Mouse (Mus musculus) adrenal gland, postnatal 36 days (tissue): Measurements from ENCODE around the gene Bpifa5. TPM values are rescaled to one million over a fixed set of nuclear protein-coding genes. Genes with fewer than 3 reads are reported as not detected.

ENCODE experiments used
- DNase-seq, 2 experiments: peaks; one replicate each; pipeline ENCODE4 v3.0.0; 2021; ENCODE audit warnings: mixed read lengths in 1 of 2
- total RNA-seq, 2 experiments: library from RNA; stranded (reverse); gene quantifications; 2 replicates each; pipeline ENCODE4 v1.2.3; 2021

Gene Bpifa5
- total RNA-seq, 2 experiments from 2014 or later = not detected

- DNase-seq = no peak
Measured at GRCm38 (mm10) chr2:154209112-154209511, 46.7 kb downstream of the Bpifa5 start.

GRCm38 (mm10) chr2:154211121-154211520 lies 48.7 kb downstream of the Bpifa5 start:
- no peak for DNase-seq

GRCm38 (mm10) chr2:154211881-154212280 lies 49.5 kb downstream of the Bpifa5 start:
- DNase-seq = no peak

GRCm38 (mm10) chr2:154215191-154215590 lies 52.8 kb downstream of the Bpifa5 start:
- peak; percentile 84 to 92 for DNase-seq

Other genes with a start within 250 kb of the Bpifa5 start
- gene Bpifb3, start 244.4 kb upstream of the Bpifa5 start, total RNA-seq = not detected
- not detected for gene Bpifb4, start 224.4 kb upstream of the Bpifa5 start, total RNA-seq
- not detected for gene Bpifa6, start 187.7 kb upstream of the Bpifa5 start, total RNA-seq
- under 1 TPM; 0.33 to 0.49 TPM for gene Bpifa2, start 154.3 kb upstream of the Bpifa5 start, total RNA-seq
- not detected for gene Bpifa3, start 32.3 kb upstream of the Bpifa5 start, total RNA-seq
- not detected for gene Bpifa1, start 19.7 kb upstream of the Bpifa5 start, total RNA-seq
- not detected for gene Bpifb1, start 28.2 kb downstream of the Bpifa5 start, total RNA-seq
- under 1 TPM; 0.23 TPM for gene Bpifb5, start 61.1 kb downstream of the Bpifa5 start, total RNA-seq
- gene Bpifb9a, start 95.2 kb downstream of the Bpifa5 start, total RNA-seq = not detected
- not detected for gene Bpifb9b, start 144.6 kb downstream of the Bpifa5 start, total RNA-seq
- 10 to 100 TPM; 11.0 to 13.9 TPM for gene Cdk5rap1, start 210.4 kb downstream of the Bpifa5 start, total RNA-seq
- gene Snta1, start 245.5 kb downstream of the Bpifa5 start, total RNA-seq = 10 to 100 TPM; 22.1 to 26.5 TPM